Mouse (Mus musculus) hindbrain, embryonic 13.5 days (tissue): ENCODE data around the gene L3hypdh. TPM values are rescaled to one million over a fixed set of nuclear protein-coding genes. Genes with fewer than 3 reads are reported as not detected.

Experiments used
- microRNA-seq: library from miRNA; unstranded; fragments of <30 nt; microRNA quantifications from one replicate; pipeline ENCODE4, GENCODE M21; 2016
- polyA plus RNA-seq: library from polyadenylated mRNA; unstranded; fragments of >200 nt; fragmentation: Nextera tagmentation; extraction: Ambion mirVana; gene quantifications from 2 replicates; pipeline ENCODE4 v1.2.1, GENCODE M21; 2015

Gene L3hypdh
- polyA plus RNA-seq, 1 experiment from 2014 or later, result 9.9 TPM

Small RNA genes within 50 kb of the gene (microRNA-seq; reads per million reads assigned to microRNA genes)
- not detected for gene Gm24466

Other genes with a start within 250 kb of the L3hypdh start
- gene Gpr135, start 14.3 kb downstream of the L3hypdh start, polyA plus RNA-seq, result 3.1 and 3.4 TPM in 2 replicates
- 126 and 129 TPM in 2 replicates for gene Jkamp, start 150 bp upstream of the L3hypdh start, polyA plus RNA-seq
- gene Ccdc175, start 99.6 kb upstream of the L3hypdh start, polyA plus RNA-seq, result not detected in 2 replicates